In the genomic region with DNA sequence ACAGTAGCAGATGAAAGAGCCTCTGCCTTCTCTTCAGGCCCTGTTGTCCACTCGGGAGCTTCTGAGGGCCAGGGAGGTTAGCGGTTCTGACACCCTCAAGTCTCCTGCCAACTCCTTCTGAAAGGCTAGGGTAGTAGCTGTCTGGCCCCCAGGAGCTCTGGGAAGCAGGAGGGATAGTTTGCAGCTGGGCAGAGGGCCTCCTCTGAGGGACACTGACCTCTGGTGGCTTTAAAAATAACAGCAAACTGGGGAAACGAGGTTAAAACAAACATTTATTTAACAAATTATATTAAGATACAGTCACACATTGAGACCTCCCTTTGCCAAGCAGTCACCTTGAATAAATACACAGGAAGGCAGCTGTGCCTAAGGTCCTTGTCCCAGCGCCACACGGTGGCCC, we compare ENCODE assay signal across 16 mouse cellular contexts.
DNase-seq lines count a peak whose midpoint lies in the region; ATAC-seq and TF ChIP-seq lines count a peak whose summit lies in the region.
"Had no signal": no experiment of that assay in that cellular context is flagged by ENCODE, and none has a peak within 500 bp of the region (broad histone marks: within the 10 kb centered on the region; RNA-seq: fewer than 3 reads in every experiment).

No protein-coding gene starts in this region.

- no peak for ATAC-seq in forebrain, embryonic 12.5 days (ENCODE audit: low FRiP score)
- no peak for ATAC-seq in kidney, embryonic 16.5 days (ENCODE audit: low FRiP score, low TSS enrichment)
- no peak for ATAC-seq in midbrain, postnatal 0 days (ENCODE audit: low FRiP score)
- no peak for ATAC-seq in midbrain, embryonic 15.5 days (replicated peaks)
- no peak for ATAC-seq in monocyte, adult 5-6 weeks (replicated peaks; ENCODE audit: insufficient number of reproducible peaks, low FRiP score, low TSS enrichment, poor library complexity, severe bottlenecking)
- ATAC-seq: forebrain, embryonic 15.5 days had no signal

- no peaks in the 10 kb centered on the region for H3K9me3 ChIP-seq in forebrain, embryonic 10.5 days
- H3K9me3 ChIP-seq in forebrain, embryonic 12.5 days, result no peaks in the 10 kb centered on the region
- H3K9me3 ChIP-seq in kidney, embryonic 16.5 days (ENCODE audit: low read length), result no peaks in the 10 kb centered on the region
- no peaks in the 10 kb centered on the region for H3K9me3 ChIP-seq in midbrain, postnatal 0 days (ENCODE audit: low read length)
- H3K9me3 ChIP-seq in midbrain, embryonic 15.5 days, result no peaks in the 10 kb centered on the region
- H3K9me3 ChIP-seq: forebrain, embryonic 15.5 days had no signal

- 39% methylated on average over 5 of the region's 5 CpGs for WGBS in forebrain, embryonic 10.5 days
- WGBS in forebrain, embryonic 12.5 days, result 33% methylated on average over 5 of the region's 5 CpGs
- WGBS in kidney, adult 2 months, result 39% methylated on average over 5 of the region's 5 CpGs
- WGBS in kidney, embryonic 16.5 days, result 20% methylated on average over 5 of the region's 5 CpGs
- 42% methylated on average over 5 of the region's 5 CpGs for whole genome bisulfite sequencing in midbrain, postnatal 0 days
- WGBS in midbrain, embryonic 15.5 days, result 28% methylated on average over 5 of the region's 5 CpGs

- H3K4me2 ChIP-seq in forebrain, embryonic 12.5 days, result no peak overlapping the region
- no peak overlapping the region for H3K4me2 ChIP-seq in kidney, embryonic 16.5 days (replicated peaks; ENCODE audit: low read depth, low read length)
- no peak overlapping the region for H3K4me2 ChIP-seq in midbrain, postnatal 0 days (ENCODE audit: low read depth, low read length, poor library complexity, severe bottlenecking)
- no peak overlapping the region for H3K4me2 ChIP-seq in midbrain, embryonic 15.5 days
- H3K4me2 ChIP-seq: forebrain, embryonic 15.5 days had no signal

- no peak overlapping the region for H3K4me3 ChIP-seq in forebrain, embryonic 10.5 days
- no peak overlapping the region for H3K4me3 ChIP-seq in forebrain, embryonic 12.5 days (replicated peaks)
- H3K4me3 ChIP-seq in kidney, adult 2 months (ENCODE audit: insufficient read depth, low read depth, low read length), result no peak overlapping the region
- no peak overlapping the region for H3K4me3 ChIP-seq in kidney, embryonic 16.5 days (ENCODE audit: low read length)
- no peak overlapping the region for H3K4me3 ChIP-seq in midbrain, postnatal 0 days (ENCODE audit: low read depth, low read length)
- no peak overlapping the region for H3K4me3 ChIP-seq in midbrain, embryonic 15.5 days
- H3K4me3 ChIP-seq: forebrain, embryonic 15.5 days had no signal

- H3K27me3 ChIP-seq in forebrain, embryonic 10.5 days (ENCODE audit: poor library complexity, severe bottlenecking), result peaks cover 84% of the 10 kb centered on the region
- H3K27me3 ChIP-seq in forebrain, embryonic 12.5 days, result peaks cover 13% of the 10 kb centered on the region; the same call in 1 of the 2 replicates
- no peaks in the 10 kb centered on the region for H3K27me3 ChIP-seq in kidney, adult 2 months (replicated peaks; ENCODE audit: control insufficient read depth, insufficient read depth, low read length)
- H3K27me3 ChIP-seq in kidney, embryonic 16.5 days (ENCODE audit: insufficient read depth, low read length), result no peaks in the 10 kb centered on the region
- H3K27me3 ChIP-seq in midbrain, postnatal 0 days (ENCODE audit: insufficient read depth, low read length), result no peaks in the 10 kb centered on the region
- no peaks in the 10 kb centered on the region for H3K27me3 ChIP-seq in midbrain, embryonic 15.5 days (replicated peaks)
- H3K27me3 ChIP-seq: forebrain, embryonic 15.5 days had no signal

- peak overlapping the region; percentile 71 for H3K27ac ChIP-seq in forebrain, embryonic 10.5 days
- no peak overlapping the region for H3K27ac ChIP-seq in forebrain, embryonic 12.5 days
- H3K27ac ChIP-seq in kidney, adult 2 months (ENCODE audit: insufficient read depth, low read depth, low read length), result no peak overlapping the region
- H3K27ac ChIP-seq in kidney, embryonic 16.5 days (ENCODE audit: low read length), result no peak overlapping the region
- H3K27ac ChIP-seq in midbrain, postnatal 0 days (ENCODE audit: low read depth, low read length), result no peak overlapping the region
- H3K27ac ChIP-seq in midbrain, embryonic 15.5 days, result no peak overlapping the region
- H3K27ac ChIP-seq: forebrain, embryonic 15.5 days had no signal

- no peak for DNase-seq in forebrain, embryonic 10.5 days (ENCODE audit: extremely low spot score, low spot score)
- no peak for DNase-seq in kidney, adult 2 months
- no peak for DNase-seq in midbrain, postnatal 0 days (ENCODE audit: low spot score)
- no peak for DNase-seq in adrenal gland, postnatal 10 days
- DNase-seq: cerebellum, adult 8-10 months; heart, postnatal 36 days; kidney, adult 9 months; layer of hippocampus, adult 9-11 months; left cerebral cortex, postnatal 4 days; lung, postnatal 10 days; thymus, adult 2 months had no signal

- H3K9ac ChIP-seq in forebrain, embryonic 12.5 days, result no peak overlapping the region
- H3K9ac ChIP-seq in kidney, embryonic 16.5 days (replicated peaks; ENCODE audit: low read length), result no peak overlapping the region
- H3K9ac ChIP-seq in midbrain, postnatal 0 days (replicated peaks; ENCODE audit: low read length, poor library complexity, severe bottlenecking), result no peak overlapping the region
- no peak overlapping the region for H3K9ac ChIP-seq in midbrain, embryonic 15.5 days
- H3K9ac ChIP-seq: forebrain, embryonic 15.5 days had no signal

- 0 out of 2 replicates have a peak, but pooled peaks have one; percentile 15 for TF ChIP-seq CTCF in kidney, adult 2 months (conservative IDR thresholded peaks at IDR 0.05; ENCODE audit: insufficient read depth, insufficient read length, low read depth, low read length)
- peak; percentile 69 for TF ChIP-seq CTCF in midbrain, postnatal 0 days (IDR thresholded peaks at IDR 0.05)

- H3K4me1 ChIP-seq in forebrain, embryonic 10.5 days, result peaks cover 40% of the 10 kb centered on the region
- H3K4me1 ChIP-seq in forebrain, embryonic 12.5 days, result peaks cover 8% of the 10 kb centered on the region
- no peaks in the 10 kb centered on the region for H3K4me1 ChIP-seq in kidney, adult 2 months (ENCODE audit: control insufficient read depth, insufficient read depth, low read length)
- peaks cover 4% of the 10 kb centered on the region; the same call in 1 of the 2 replicates for H3K4me1 ChIP-seq in kidney, embryonic 16.5 days (ENCODE audit: insufficient read depth, low read length)
- H3K4me1 ChIP-seq in midbrain, postnatal 0 days (ENCODE audit: insufficient read depth, low read length), result no peaks in the 10 kb centered on the region
- no peaks in the 10 kb centered on the region; the same call in 1 of the 2 replicates for H3K4me1 ChIP-seq in midbrain, embryonic 15.5 days
- H3K4me1 ChIP-seq: forebrain, embryonic 15.5 days had no signal

- H3K36me3 ChIP-seq in forebrain, embryonic 10.5 days (replicated peaks), result peaks cover 28% of the 10 kb centered on the region
- peaks cover 33% of the 10 kb centered on the region for H3K36me3 ChIP-seq in forebrain, embryonic 12.5 days (replicated peaks)
- no peaks in the 10 kb centered on the region for H3K36me3 ChIP-seq in kidney, adult 2 months (ENCODE audit: control insufficient read depth, insufficient read depth, low read length)
- peaks cover 15% of the 10 kb centered on the region for H3K36me3 ChIP-seq in kidney, embryonic 16.5 days (ENCODE audit: insufficient read depth, low read length)
- peaks cover 29% of the 10 kb centered on the region for H3K36me3 ChIP-seq in midbrain, postnatal 0 days (ENCODE audit: insufficient read depth, low read length)
- H3K36me3 ChIP-seq in midbrain, embryonic 15.5 days (replicated peaks), result peaks cover 8% of the 10 kb centered on the region; the same call in 1 of the 2 replicates

- TF ChIP-seq POLR2A in kidney, adult 2 months (IDR thresholded peaks at IDR 0.05; ENCODE audit: low read depth, low read length), result no peak
